Mouse (Mus musculus): ENCODE results near the gene Ifitm3.

The Ifitm3 gene

GRCm38 (mm10) chr7:141010593-141010992, at the start of gene Ifitm3:
Ifitm3 (minus strand) TSS chr7:141010770.
- DNase-seq (ENCODE audit: low read depth in 1 of 2, low spot score in 2 of 2) = no peak

- no peak for DNase-seq (ENCODE audit: low read depth in 1 of 2, low spot score in 2 of 2)
These were observed 49.4 kb upstream of the Ifitm3 start for GRCm38 (mm10) chr7:141059929-141060328.

GRCm38 (mm10) chr7:141058601-141059341, 48.2 kb upstream of the Ifitm3 start:
- no peak for DNase-seq (ENCODE audit: low read depth in 1 of 2, low spot score in 2 of 2)

GRCm38 (mm10) chr7:141057541-141057940, 47.0 kb upstream of the Ifitm3 start:
- no peak for DNase-seq (ENCODE audit: low read depth in 1 of 2, low spot score in 2 of 2)

- DNase-seq (ENCODE audit: low read depth in 1 of 2, low spot score in 2 of 2) = peak in 1 of 2 experiments; percentile 42
These were observed 46.4 kb upstream of the Ifitm3 start for GRCm38 (mm10) chr7:141056976-141057375.

GRCm38 (mm10) chr7:141055785-141056184, 45.2 kb upstream of the Ifitm3 start:
- DNase-seq (ENCODE audit: low read depth in 1 of 2, low spot score in 2 of 2) = no peak

- no peak for DNase-seq (ENCODE audit: low read depth in 1 of 2, low spot score in 2 of 2)
These were observed 41.9 kb upstream of the Ifitm3 start for GRCm38 (mm10) chr7:141052421-141052820.

GRCm38 (mm10) chr7:141052016-141052415, 41.4 kb upstream of the Ifitm3 start:
- DNase-seq (ENCODE audit: low read depth in 1 of 2, low spot score in 2 of 2) = no peak

- DNase-seq (ENCODE audit: low read depth in 1 of 2, low spot score in 2 of 2) = no peak
These were observed 40.6 kb upstream of the Ifitm3 start for GRCm38 (mm10) chr7:141051060-141051685.

GRCm38 (mm10) chr7:141049326-141049725, 38.8 kb upstream of the Ifitm3 start:
- no peak for DNase-seq (ENCODE audit: low read depth in 1 of 2, low spot score in 2 of 2)

- peak; percentile 57 to 85 for DNase-seq (ENCODE audit: low read depth in 1 of 2, low spot score in 2 of 2)
These were observed 38.0 kb upstream of the Ifitm3 start for GRCm38 (mm10) chr7:141048226-141049218.

- DNase-seq (ENCODE audit: low read depth in 1 of 2, low spot score in 2 of 2) = no peak
These were observed 37.1 kb upstream of the Ifitm3 start for GRCm38 (mm10) chr7:141047581-141048225.

- no peak for DNase-seq (ENCODE audit: low read depth in 1 of 2, low spot score in 2 of 2)
These were observed 36.5 kb upstream of the Ifitm3 start for GRCm38 (mm10) chr7:141046931-141047580.

- no peak for DNase-seq (ENCODE audit: low read depth in 1 of 2, low spot score in 2 of 2)
These were observed 32.0 kb upstream of the Ifitm3 start for GRCm38 (mm10) chr7:141042539-141042938.

- no peak for DNase-seq (ENCODE audit: low read depth in 1 of 2, low spot score in 2 of 2)
These were observed 31.1 kb upstream of the Ifitm3 start for GRCm38 (mm10) chr7:141041661-141042060.

GRCm38 (mm10) chr7:141040867-141041606, 30.5 kb upstream of the Ifitm3 start:
- DNase-seq (ENCODE audit: low read depth in 1 of 2, low spot score in 2 of 2) = no peak

- DNase-seq (ENCODE audit: low read depth in 1 of 2, low spot score in 2 of 2) = no peak
These were observed 29.0 kb upstream of the Ifitm3 start for GRCm38 (mm10) chr7:141039386-141040107.

- DNase-seq (ENCODE audit: low read depth in 1 of 2, low spot score in 2 of 2) = no peak
These were observed 27.8 kb upstream of the Ifitm3 start for GRCm38 (mm10) chr7:141038090-141039032.
